Mouse (Mus musculus) liver, embryonic 11.5 days (tissue): ENCODE data around the gene Odf3l2. TPM values are rescaled to one million over a fixed set of nuclear protein-coding genes. Genes with fewer than 3 reads are reported as not detected.

Experiments
- ATAC-seq: fragments of 200-750 bp; cut with Nextera tagmentation; replicated peaks from 2 replicates; pipeline ENCODE4 v1.8.0; 2017; ENCODE audit warnings: moderate number of reproducible peaks, mild to moderate bottlenecking, moderate TSS enrichment, moderate library complexity; ENCODE audit not compliant: low FRiP score
- DNase-seq: peaks from one replicate; pipeline ENCODE4 v3.0.0-alpha.2; 2017; ENCODE audit warnings: low spot score
- H3K27ac ChIP-seq: fragments of 300-500 bp; sonication (generic); 2 replicates; pipeline ENCODE4 v1.5.1; 2014; ENCODE audit warnings: mild to moderate bottlenecking, low read depth, low read length, control low read depth
- H3K27me3 ChIP-seq: fragments of 300-500 bp; sonication (generic); replicated peaks from 2 replicates; pipeline ENCODE4 v1.6.1; 2014; ENCODE audit warnings: low read length, mixed read lengths; ENCODE audit not compliant: control insufficient read depth, insufficient read depth
- H3K36me3 ChIP-seq: fragments of 300-500 bp; sonication (generic); 2 replicates; pipeline ENCODE4 v1.6.1; 2014; ENCODE audit warnings: mild to moderate bottlenecking, low read length, moderate library complexity, mixed read lengths; ENCODE audit not compliant: control insufficient read depth, insufficient read depth
- H3K4me1 ChIP-seq: fragments of 300-500 bp; sonication (generic); replicated peaks from 2 replicates; pipeline ENCODE4 v1.6.1; 2014; ENCODE audit warnings: low read length, mixed read lengths; ENCODE audit not compliant: control insufficient read depth, insufficient read depth
- H3K4me2 ChIP-seq: fragments of 300-500 bp; sonication (generic); 2 replicates; pipeline ENCODE4 v1.6.1; 2014; ENCODE audit warnings: mild to moderate bottlenecking, control low read depth, moderate library complexity
- H3K4me3 ChIP-seq: fragments of 300-500 bp; sonication (generic); 2 replicates; pipeline ENCODE4 v1.5.1; 2014; ENCODE audit warnings: low read depth, low read length, control low read depth
- H3K9ac ChIP-seq: fragments of 300-500 bp; sonication (generic); 2 replicates; pipeline ENCODE4 v1.6.1; 2014; ENCODE audit warnings: low read depth, low read length, control low read depth
- H3K9me3 ChIP-seq: fragments of 300-500 bp; sonication (generic); 2 replicates; pipeline ENCODE4 v1.6.1; 2016; ENCODE audit warnings: low read length, inconsistent platforms, mixed read lengths; ENCODE audit not compliant: control insufficient read depth
- WGBS: fragments of 180-500 bp; shearing (Covaris S2); extraction: QIAGEN DNeasy Blood & Tissue Kit; methylation state at CpG from one replicate; pipeline ENCODE4 v1.1.7; 2014; 5-methylcytosine and 5-hydroxymethylcytosine counted together
- polyA plus RNA-seq: library from polyadenylated mRNA; unstranded; fragments of >200 nt; fragmentation: Nextera tagmentation; extraction: Ambion mirVana; gene quantifications from 2 replicates; pipeline ENCODE4 v1.2.1, GENCODE M21; 2014

Odf3l2 gene
- polyA plus RNA-seq, 1 experiment from 2014 or later: not detected

GRCm38 (mm10) chr10:79665051-79665450 is 19.5 kb upstream of the Odf3l2 start:
- ATAC-seq (no peak), DNase-seq (no peak)
- Histone ChIP-seq H3K4me2 (no peak overlapping the region), H3K4me1 (peaks cover 2% of the 10 kb centered on the region), H3K36me3 (no peaks in the 10 kb centered on the region), H3K27ac (no peak overlapping the region), H3K4me3 (no peak overlapping the region), H3K9ac (no peak overlapping the region), H3K9me3 (no peaks in the 10 kb centered on the region), H3K27me3 (no peaks in the 10 kb centered on the region)
- WGBS: 83% methylated on average over 8 of the region's 8 CpGs

GRCm38 (mm10) chr10:79664131-79664665 is 18.7 kb upstream of the Odf3l2 start, which contains the start of gene Madcam1:
Gene Madcam1, plus strand, starts transcription at chr10:79664559.
- Histone ChIP-seq H3K9ac (no peak within 1 kb of the TSS), H3K9me3 (no peaks in the 10 kb centered on the region), H3K4me3 (no peak within 1 kb of the TSS), H3K36me3 (no peaks in the 10 kb centered on the region), H3K4me1 (peaks cover 2% of the 10 kb centered on the region; the same call in 1 of the 2 replicates), H3K27ac (no peak within 1 kb of the TSS), H3K27me3 (no peaks in the 10 kb centered on the region), H3K4me2 (no peak within 1 kb of the TSS)
- WGBS: 15% methylated on average over 13 of the region's 13 CpGs
- ATAC-seq: peak; percentile 40; the same call in 1 of the 2 replicates
- DNase-seq: peak; percentile 75

- H3K4me1 ChIP-seq: peaks cover 2% of the 10 kb centered on the region; the same call in 1 of the 2 replicates
- no peaks in the 10 kb centered on the region for H3K9me3 ChIP-seq
- no peak overlapping the region for H3K9ac ChIP-seq
- 42% methylated on average over 3 of the region's 3 CpGs for WGBS
- H3K4me2 ChIP-seq: no peak overlapping the region
- ATAC-seq: no peak
- no peak overlapping the region for H3K27ac ChIP-seq
- H3K36me3 ChIP-seq: no peaks in the 10 kb centered on the region
- no peaks in the 10 kb centered on the region for H3K27me3 ChIP-seq
- H3K4me3 ChIP-seq: no peak overlapping the region
- DNase-seq: no peak
Measured at GRCm38 (mm10) chr10:79661861-79662260, 16.3 kb upstream of the Odf3l2 start.

GRCm38 (mm10) chr10:79660298-79660697 is 14.8 kb upstream of the Odf3l2 start:
- no peak overlapping the region for H3K4me2 ChIP-seq
- no peaks in the 10 kb centered on the region; the same call in 1 of the 2 replicates for H3K27me3 ChIP-seq
- H3K9ac ChIP-seq: no peak overlapping the region
- 74% methylated on average over 2 of the region's 2 CpGs for WGBS
- no peaks in the 10 kb centered on the region for H3K36me3 ChIP-seq
- peaks cover 2% of the 10 kb centered on the region; the same call in 1 of the 2 replicates for H3K4me1 ChIP-seq
- ATAC-seq: no peak
- H3K4me3 ChIP-seq: no peak overlapping the region
- DNase-seq: no peak
- H3K27ac ChIP-seq: no peak overlapping the region
- H3K9me3 ChIP-seq: no peaks in the 10 kb centered on the region

GRCm38 (mm10) chr10:79658829-79659228 is 13.3 kb upstream of the Odf3l2 start:
- DNase-seq: no peak
- H3K36me3 ChIP-seq: no peaks in the 10 kb centered on the region
- no peaks in the 10 kb centered on the region; the same call in 1 of the 2 replicates for H3K4me1 ChIP-seq
- H3K9ac ChIP-seq: no peak overlapping the region
- no peak overlapping the region for H3K27ac ChIP-seq
- ATAC-seq: no peak
- H3K27me3 ChIP-seq: peaks cover 3% of the 10 kb centered on the region
- H3K4me3 ChIP-seq: no peak overlapping the region
- no peak overlapping the region for H3K4me2 ChIP-seq
- 13% methylated on average over 4 of the region's 4 CpGs for WGBS
- H3K9me3 ChIP-seq: no peaks in the 10 kb centered on the region

GRCm38 (mm10) chr10:79654946-79655395 is 9.4 kb upstream of the Odf3l2 start:
- WGBS: 50% methylated on average over 1 of the region's 1 CpGs
- Histone ChIP-seq H3K4me1 (no peaks in the 10 kb centered on the region), H3K4me3 (no peak overlapping the region), H3K9me3 (no peaks in the 10 kb centered on the region), H3K4me2 (no peak overlapping the region), H3K9ac (no peak overlapping the region), H3K27ac (no peak overlapping the region), H3K27me3 (peaks cover 3% of the 10 kb centered on the region), H3K36me3 (no peaks in the 10 kb centered on the region)
- no peak for DNase-seq
- no peak for ATAC-seq

GRCm38 (mm10) chr10:79652789-79653188 is 7.3 kb upstream of the Odf3l2 start:
- no peak for ATAC-seq
- Histone ChIP-seq H3K36me3 (no peaks in the 10 kb centered on the region), H3K4me2 (no peak overlapping the region), H3K4me1 (no peaks in the 10 kb centered on the region), H3K9me3 (no peaks in the 10 kb centered on the region), H3K27me3 (peaks cover 3% of the 10 kb centered on the region), H3K9ac (no peak overlapping the region), H3K4me3 (no peak overlapping the region), H3K27ac (no peak overlapping the region)
- DNase-seq: no peak
- WGBS: 87% methylated on average over 7 of the region's 7 CpGs

GRCm38 (mm10) chr10:79649070-79649751 is 3.7 kb upstream of the Odf3l2 start:
- H3K4me2 ChIP-seq: no peak overlapping the region
- no peak overlapping the region for H3K4me3 ChIP-seq
- H3K9ac ChIP-seq: no peak overlapping the region
- no peak overlapping the region for H3K27ac ChIP-seq
- H3K27me3 ChIP-seq: peaks cover 2% of the 10 kb centered on the region; the same call in 1 of the 2 replicates
- H3K4me1 ChIP-seq: no peaks in the 10 kb centered on the region
- ATAC-seq: no peak
- no peaks in the 10 kb centered on the region for H3K9me3 ChIP-seq
- 24% methylated on average over 7 of the region's 7 CpGs for WGBS
- DNase-seq: no peak
- H3K36me3 ChIP-seq: no peaks in the 10 kb centered on the region
